Mouse (Mus musculus) liver, embryonic 13.5 days (tissue): ENCODE measurements around the gene Pip5k1a. TPM values are rescaled to one million over a fixed set of nuclear protein-coding genes. Genes with fewer than 3 reads are reported as not detected.
"Not testable (repeated sequence)": the region's sequence is repeated elsewhere in the genome, so short reads cannot be mapped to it uniquely, and the experiment has no call there.

ENCODE experiments used
- ATAC-seq: fragments of 200-750 bp; cut with Nextera tagmentation; 2 replicates; pipeline ENCODE4 v1.8.0; 2017; ENCODE audit warnings: low read depth, mild to moderate bottlenecking, moderate number of reproducible peaks, moderate library complexity
- DNase-seq: peaks from one replicate; pipeline ENCODE4 v3.0.0; 2022
- H3K27ac ChIP-seq: fragments of 300-500 bp; sonication (generic); 2 replicates; pipeline ENCODE4 v1.5.1; 2015; ENCODE audit warnings: moderate library complexity, mild to moderate bottlenecking, inconsistent platforms
- H3K27me3 ChIP-seq: fragments of 300-500 bp; sonication (generic); 2 replicates; pipeline ENCODE4 v1.6.1; 2015; ENCODE audit warnings: mild to moderate bottlenecking, inconsistent platforms
- H3K36me3 ChIP-seq: fragments of 300-500 bp; sonication (generic); 2 replicates; pipeline ENCODE4 v1.6.1; 2015; ENCODE audit warnings: mild to moderate bottlenecking, inconsistent platforms
- H3K4me1 ChIP-seq: fragments of 300-500 bp; sonication (generic); replicated peaks from 2 replicates; pipeline ENCODE4 v1.6.1; 2015; ENCODE audit warnings: inconsistent platforms
- H3K4me2 ChIP-seq: fragments of 300-500 bp; sonication (generic); 2 replicates; pipeline ENCODE4 v1.6.1; 2015; ENCODE audit warnings: inconsistent platforms, mild to moderate bottlenecking, moderate library complexity
- H3K4me3 ChIP-seq: fragments of 300-500 bp; sonication (generic); replicated peaks from 2 replicates; pipeline ENCODE4 v1.5.1; 2015; ENCODE audit warnings: mild to moderate bottlenecking, inconsistent platforms
- H3K9ac ChIP-seq: fragments of 300-500 bp; sonication (generic); 2 replicates; pipeline ENCODE4 v1.6.1; 2015; ENCODE audit warnings: mild to moderate bottlenecking, inconsistent platforms
- H3K9me3 ChIP-seq: fragments of 300-500 bp; sonication (generic); replicated peaks from 2 replicates; pipeline ENCODE4 v1.6.1; 2016; ENCODE audit warnings: inconsistent platforms
- WGBS: fragments of 180-500 bp; shearing (Covaris S2); methylation state at CpG from one replicate; pipeline ENCODE4 v1.1.7; 2015; ENCODE audit not compliant: insufficient replicate concordance; 5-methylcytosine and 5-hydroxymethylcytosine counted together
- polyA plus RNA-seq: library from polyadenylated mRNA; unstranded; fragments of >200 nt; fragmentation: Nextera tagmentation; extraction: Ambion mirVana; gene quantifications from 2 replicates; pipeline ENCODE4 v1.2.1, GENCODE M21; 2015

Pip5k1a gene
- polyA plus RNA-seq, 1 experiment from 2014 or later = 9.6 TPM

- 33% methylated on average over 7 of the region's 7 CpGs for WGBS
- Histone ChIP-seq H3K9ac (peak overlapping the region; percentile 67), H3K27me3 (no peaks in the 10 kb centered on the region), H3K27ac (peak overlapping the region; percentile 61), H3K4me1 (peaks cover 41% of the 10 kb centered on the region), H3K9me3 (no peaks in the 10 kb centered on the region), H3K4me2 (peak overlapping the region; percentile 78), H3K36me3 (peaks cover 20% of the 10 kb centered on the region), H3K4me3 (peak overlapping the region; percentile 61)
- ATAC-seq (no peak), DNase-seq (no peak)
These were observed 28.8 kb upstream of the Pip5k1a start for GRCm38 (mm10) chr3:95135433-95136052.

- Histone ChIP-seq H3K9me3 (no peaks in the 10 kb centered on the region), H3K9ac (peak overlapping the region; percentile 67), H3K4me1 (peaks cover 36% of the 10 kb centered on the region), H3K4me2 (peak overlapping the region; percentile 78), H3K27me3 (no peaks in the 10 kb centered on the region), H3K4me3 (peak overlapping the region; percentile 61), H3K27ac (peak overlapping the region; percentile 61), H3K36me3 (peaks cover 16% of the 10 kb centered on the region)
- ATAC-seq (peak; percentile 37), DNase-seq (peak; percentile 58)
- 5% methylated on average over 6 of the region's 6 CpGs for WGBS
These were observed 28.3 kb upstream of the Pip5k1a start for GRCm38 (mm10) chr3:95135023-95135422.

GRCm38 (mm10) chr3:95134133-95134532, 27.4 kb upstream of the Pip5k1a start:
- not testable (repeated sequence) for H3K9me3 ChIP-seq, DNase-seq, H3K27me3 ChIP-seq, H3K4me2 ChIP-seq, H3K9ac ChIP-seq, H3K27ac ChIP-seq
- H3K4me3 ChIP-seq = peak overlapping the region; percentile 81; the same call in 1 of the 2 replicates
- WGBS = no CpG with 5 or more reads among the region's 12 CpGs
- peaks cover 30% of the 10 kb centered on the region for H3K4me1 ChIP-seq
- ATAC-seq = peak; percentile 62
- peaks cover 20% of the 10 kb centered on the region for H3K36me3 ChIP-seq

- Histone ChIP-seq H3K4me3 (peak within 1 kb of the TSS; percentile 81), H3K27me3 (no peaks in the 10 kb centered on the region), H3K9me3 (no peaks in the 10 kb centered on the region), H3K4me2 (peak within 1 kb of the TSS; percentile 89), H3K27ac (peak within 1 kb of the TSS; percentile 83), H3K36me3 (peaks cover 24% of the 10 kb centered on the region), H3K4me1 (peaks cover 30% of the 10 kb centered on the region), H3K9ac (peak within 1 kb of the TSS; percentile 85)
- peak; percentile 92 for ATAC-seq
- under 1% methylated on average over 20 of the region's 20 CpGs for WGBS
- peak; percentile 90 for DNase-seq
These were observed 27.0 kb upstream of the Pip5k1a start, which contains the start of the genes Scnm1 and Lysmd1 for GRCm38 (mm10) chr3:95133680-95134101. Gene Scnm1 (minus strand): TSS chr3:95134011. Gene Lysmd1 (plus strand): TSS chr3:95134088.

GRCm38 (mm10) chr3:95133176-95133575, 26.4 kb upstream of the Pip5k1a start:
- peak overlapping the region; percentile 83 for H3K27ac ChIP-seq
- WGBS = 46% methylated on average over 11 of the region's 11 CpGs
- ATAC-seq = peak; percentile 2; the same call in 1 of the 2 replicates

GRCm38 (mm10) chr3:95132389-95132788, 25.7 kb upstream of the Pip5k1a start:
- Histone ChIP-seq H3K4me1 (peaks cover 30% of the 10 kb centered on the region), H3K4me3 (peak overlapping the region; percentile 81), H3K36me3 (peaks cover 19% of the 10 kb centered on the region)
- H3K4me2 ChIP-seq, H3K9ac ChIP-seq, DNase-seq, H3K27me3 ChIP-seq, ATAC-seq, H3K27ac ChIP-seq, H3K9me3 ChIP-seq: not testable (repeated sequence)
- 81% methylated on average over 2 of the region's 2 CpGs for WGBS

More at GRCm38 (mm10) chr3:95133176-95133575, 26.4 kb upstream of the Pip5k1a start:
- Histone ChIP-seq H3K4me3 (peak overlapping the region; percentile 81), H3K9ac (peak overlapping the region; percentile 85), H3K9me3 (no peaks in the 10 kb centered on the region), H3K4me1 (peaks cover 30% of the 10 kb centered on the region), H3K4me2 (peak overlapping the region; percentile 89), H3K27me3 (no peaks in the 10 kb centered on the region), H3K36me3 (peaks cover 23% of the 10 kb centered on the region)
- DNase-seq = no peak

- Histone ChIP-seq H3K4me3 (no peak overlapping the region), H3K9me3 (no peaks in the 10 kb centered on the region), H3K27me3 (no peaks in the 10 kb centered on the region), H3K9ac (no peak overlapping the region), H3K4me1 (peaks cover 12% of the 10 kb centered on the region), H3K27ac (no peak overlapping the region), H3K36me3 (peaks cover 19% of the 10 kb centered on the region), H3K4me2 (no peak overlapping the region)
- WGBS = 85% methylated on average over 5 of the region's 5 CpGs
- no peak for DNase-seq
- ATAC-seq = no peak
These were observed 23.4 kb upstream of the Pip5k1a start for GRCm38 (mm10) chr3:95130081-95130480.

- no peak overlapping the region for H3K27ac ChIP-seq
- no peak overlapping the region for H3K4me2 ChIP-seq
- no peak overlapping the region for H3K4me3 ChIP-seq
- H3K9me3 ChIP-seq = no peaks in the 10 kb centered on the region
- H3K27me3 ChIP-seq = no peaks in the 10 kb centered on the region
- H3K4me1 ChIP-seq = peaks cover 13% of the 10 kb centered on the region
- WGBS = 74% methylated on average over 6 of the region's 6 CpGs
- DNase-seq = no peak
- no peak overlapping the region for H3K9ac ChIP-seq
- no peak for ATAC-seq
- peaks cover 19% of the 10 kb centered on the region for H3K36me3 ChIP-seq
These were observed 22.5 kb upstream of the Pip5k1a start for GRCm38 (mm10) chr3:95129226-95129651.

- no peak overlapping the region for H3K4me2 ChIP-seq
- no peak overlapping the region for H3K4me3 ChIP-seq
- H3K27ac ChIP-seq = no peak overlapping the region
- DNase-seq (no peak), ATAC-seq (no peak)
- H3K36me3 ChIP-seq = peaks cover 42% of the 10 kb centered on the region
- WGBS = 54% methylated on average over 5 of the region's 5 CpGs
- no peaks in the 10 kb centered on the region for H3K9me3 ChIP-seq
- H3K4me1 ChIP-seq = 0 out of 2 replicates have a peak, but pooled peaks cover 5% of the 10 kb centered on the region
- no peak overlapping the region for H3K9ac ChIP-seq
- no peaks in the 10 kb centered on the region for H3K27me3 ChIP-seq
These were observed 18.2 kb upstream of the Pip5k1a start for GRCm38 (mm10) chr3:95124972-95125371.

GRCm38 (mm10) chr3:95124246-95124645, 17.5 kb upstream of the Pip5k1a start, which contains the start of gene Tmod4:
Gene Tmod4 (plus strand): TSS chr3:95124476.
- 57% methylated on average over 6 of the region's 6 CpGs for WGBS
- no peak for DNase-seq
- H3K4me3 ChIP-seq = no peak within 1 kb of the TSS

GRCm38 (mm10) chr3:95121580-95121979, 14.8 kb upstream of the Pip5k1a start:
- 0 out of 2 replicates have a peak, but pooled peaks cover 5% of the 10 kb centered on the region for H3K4me1 ChIP-seq
- H3K4me2 ChIP-seq = no peak overlapping the region
- DNase-seq = no peak
- no peaks in the 10 kb centered on the region for H3K27me3 ChIP-seq
- no peak overlapping the region for H3K9ac ChIP-seq
- peaks cover 54% of the 10 kb centered on the region for H3K36me3 ChIP-seq
- 51% methylated on average over 6 of the region's 6 CpGs for WGBS
- no peak for ATAC-seq
- no peak overlapping the region for H3K4me3 ChIP-seq
- H3K27ac ChIP-seq = peak overlapping the region; percentile 56; the same call in 1 of the 2 replicates
- H3K9me3 ChIP-seq = no peaks in the 10 kb centered on the region

More at GRCm38 (mm10) chr3:95124246-95124645, 17.5 kb upstream of the Pip5k1a start, which contains the start of gene Tmod4:
- no peaks in the 10 kb centered on the region for H3K9me3 ChIP-seq
- H3K27me3 ChIP-seq = no peaks in the 10 kb centered on the region
- no peak within 1 kb of the TSS for H3K4me2 ChIP-seq
- H3K4me1 ChIP-seq = 0 out of 2 replicates have a peak, but pooled peaks cover 5% of the 10 kb centered on the region
- H3K27ac ChIP-seq = no peak within 1 kb of the TSS
- H3K9ac ChIP-seq = no peak within 1 kb of the TSS
- ATAC-seq = no peak
- peaks cover 42% of the 10 kb centered on the region for H3K36me3 ChIP-seq
